Mouse (Mus musculus) bone marrow macrophage, adult 2 months (primary cell): ENCODE measurements at regions not wholly inside any gene's neighbourhood (a gene's known extent, or its start where the extent isn't known, plus 50 kb on each side); places are given as distances from the start of the nearest gene placed in this dataset.

Source experiments
- CTCF ChIP-seq: IDR thresholded peaks from 2 replicates; pipeline ENCODE4 v1.5.1; 2012; ENCODE audit warnings: low read depth, mild to moderate bottlenecking, low read length, moderate library complexity
- POLR2A ChIP-seq: IDR thresholded peaks from 2 replicates; pipeline ENCODE4 v1.6.1; 2012; ENCODE audit warnings: mild to moderate bottlenecking, low read depth, low read length, borderline replicate concordance

DNA sequence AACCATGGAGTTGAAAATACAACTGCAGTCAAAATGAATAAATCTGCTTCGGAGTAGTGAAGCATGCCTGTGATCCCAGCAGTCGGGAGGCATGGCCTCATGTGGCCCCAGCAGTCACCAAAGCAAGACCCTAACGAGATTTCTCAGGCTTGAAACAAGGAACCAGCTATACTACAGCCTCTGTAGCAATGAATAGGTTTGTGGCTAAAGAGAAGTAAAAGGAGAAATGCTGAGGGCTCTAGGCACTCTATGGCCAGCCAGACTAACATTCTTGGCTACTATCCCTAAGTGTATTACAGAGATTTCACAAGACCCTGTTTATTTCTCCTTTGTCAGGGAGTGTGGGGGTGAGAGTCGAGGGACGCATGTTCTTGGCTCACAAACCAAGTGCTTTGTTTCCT lies 531.2 kb upstream of the Cdh11 start:
- TF ChIP-seq CTCF (no peak), POLR2A (no peak)
